Mouse (Mus musculus): ENCODE results near the gene Cenph.
"Not testable (repeated sequence)": the region's sequence is repeated elsewhere in the genome, so short reads cannot be mapped to it uniquely, and the experiment has no call there.

Cenph gene

GRCm38 (mm10) chr13:100746090-100746489, 29.6 kb downstream of the Cenph start:
- peak; percentile 69 for DNase-seq (ENCODE audit: low read depth, low spot score)

- DNase-seq (ENCODE audit: low read depth, low spot score) = peak; percentile 98
Measured at GRCm38 (mm10) chr13:100744036-100744744, 31.5 kb downstream of the Cenph start, which contains the start of gene Mrps36. TSS of gene Mrps36 (minus strand) at chr13:100744659.

GRCm38 (mm10) chr13:100743346-100744035, 32.2 kb downstream of the Cenph start:
- no peak for DNase-seq (ENCODE audit: low read depth, low spot score)

- DNase-seq (ENCODE audit: low read depth, low spot score) = no peak
Measured at GRCm38 (mm10) chr13:100742831-100743230, 32.9 kb downstream of the Cenph start.

- DNase-seq (ENCODE audit: low read depth, low spot score) = no peak
Measured at GRCm38 (mm10) chr13:100732756-100733155, 42.9 kb downstream of the Cenph start.

GRCm38 (mm10) chr13:100731462-100732046, 44.1 kb downstream of the Cenph start:
- DNase-seq (ENCODE audit: low read depth, low spot score) = not testable (repeated sequence)

- peak; percentile 98 for DNase-seq (ENCODE audit: low read depth, low spot score)
Measured at GRCm38 (mm10) chr13:100730861-100731176, 44.9 kb downstream of the Cenph start, which contains the start of gene Cdk7. TSS of gene Cdk7 (minus strand) at chr13:100730939.

GRCm38 (mm10) chr13:100730153-100730860, 45.4 kb downstream of the Cenph start:
- peak; percentile 7 for DNase-seq (ENCODE audit: low read depth, low spot score)

GRCm38 (mm10) chr13:100728530-100728929, 47.2 kb downstream of the Cenph start:
- DNase-seq (ENCODE audit: low read depth, low spot score) = not testable (repeated sequence)

- DNase-seq (ENCODE audit: low read depth, low spot score) = no peak
Measured at GRCm38 (mm10) chr13:100728086-100728485, 47.6 kb downstream of the Cenph start.

- DNase-seq (ENCODE audit: low read depth, low spot score) = no peak
Measured at GRCm38 (mm10) chr13:100725194-100725593, 50.5 kb downstream of the Cenph start.

- no peak for DNase-seq (ENCODE audit: low read depth, low spot score)
Measured at GRCm38 (mm10) chr13:100724051-100724754, 51.5 kb downstream of the Cenph start.

GRCm38 (mm10) chr13:100721656-100722055, 54.0 kb downstream of the Cenph start:
- DNase-seq (ENCODE audit: low read depth, low spot score) = no peak

GRCm38 (mm10) chr13:100715467-100715866, 60.2 kb downstream of the Cenph start:
- DNase-seq (ENCODE audit: low read depth, low spot score) = no peak

All from brain, adult 2 months (tissue).